Mouse (Mus musculus): ENCODE measurements around the gene Snf8. TPM values are rescaled to one million over a fixed set of nuclear protein-coding genes. Genes with fewer than 3 reads are reported as not detected.

Gene Snf8
- polyA plus RNA-seq, 1 experiment from 2014 or later = 141 TPM

DNA sequence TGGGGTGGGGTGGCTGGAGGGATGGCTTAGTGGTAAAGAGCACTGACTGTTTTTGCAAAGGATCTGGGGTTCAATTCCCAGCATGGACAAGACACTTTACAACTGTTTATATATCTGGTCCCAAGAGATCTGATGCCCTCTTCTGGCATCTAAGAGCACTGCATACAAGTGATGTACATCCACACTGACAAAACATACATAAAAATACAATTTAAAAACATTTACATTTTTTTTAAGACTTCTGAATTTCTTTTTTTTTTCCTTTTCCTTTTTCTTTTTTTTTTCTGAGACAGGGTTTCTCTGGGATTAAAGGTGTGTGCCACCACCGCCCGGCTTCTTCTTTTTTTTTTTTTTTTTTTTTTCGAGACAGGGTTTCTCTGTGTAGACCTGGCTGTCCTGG, 1.4 kb upstream of the Snf8 start:
- 100% methylated on average over 3 of the region's 3 CpGs for WGBS
- Histone ChIP-seq H3K9ac (no peak overlapping the region), H3K36me3 (peaks cover 9% of the 10 kb centered on the region), H3K4me1 (replicated peaks) (peaks cover 29% of the 10 kb centered on the region), H3K27ac (no peak overlapping the region), H3K4me3 (no peak overlapping the region), H3K4me2 (no peak overlapping the region), H3K9me3 (no peaks in the 10 kb centered on the region), H3K27me3 (peaks cover 28% of the 10 kb centered on the region)
- no peak for ATAC-seq (ENCODE audit: low FRiP score)

- Histone ChIP-seq H3K4me1 (replicated peaks) (peaks cover 29% of the 10 kb centered on the region), H3K9ac (no peak overlapping the region), H3K27me3 (peaks cover 19% of the 10 kb centered on the region), H3K9me3 (no peaks in the 10 kb centered on the region), H3K36me3 (peaks cover 16% of the 10 kb centered on the region), H3K4me3 (peak overlapping the region; percentile 89), H3K27ac (no peak overlapping the region), H3K4me2 (peak overlapping the region; percentile 96)
- 52% methylated on average over 8 of the region's 8 CpGs for WGBS
- no peak for ATAC-seq (ENCODE audit: low FRiP score)
These were observed 569 bp upstream of the Snf8 start for GRCm38 (mm10) chr11:96034116-96034515.

DNA sequence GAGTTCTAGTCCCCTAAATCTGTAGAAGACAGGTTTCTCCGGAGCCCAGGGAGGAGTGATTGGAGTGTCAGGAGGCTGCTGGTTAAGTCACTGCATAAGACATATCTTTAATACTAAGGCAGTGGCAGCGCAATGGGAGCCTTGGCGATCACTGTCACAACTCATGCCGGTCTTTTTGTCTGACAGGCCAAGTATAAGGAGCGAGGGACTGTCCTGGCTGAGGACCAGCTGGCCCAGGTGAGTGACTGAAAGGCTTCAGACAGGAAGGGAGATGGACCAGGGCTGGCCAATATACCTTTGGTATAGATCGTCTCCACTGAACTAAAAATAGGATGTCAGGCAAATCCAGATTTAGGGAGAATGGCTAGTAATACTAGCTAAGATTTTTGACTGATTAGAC, 448 bp downstream of the Snf8 start:
- peaks cover 23% of the 10 kb centered on the region for H3K36me3 ChIP-seq
- peak overlapping the region; percentile 96 for H3K4me2 ChIP-seq
- H3K9ac ChIP-seq = peak overlapping the region; percentile 88
- H3K27ac ChIP-seq = peak overlapping the region; percentile 48
- H3K4me1 ChIP-seq (replicated peaks) = peaks cover 29% of the 10 kb centered on the region
- peak overlapping the region; percentile 89 for H3K4me3 ChIP-seq
- peaks cover 11% of the 10 kb centered on the region; the same call in 1 of the 2 replicates for H3K27me3 ChIP-seq
- H3K9me3 ChIP-seq = no peaks in the 10 kb centered on the region
- WGBS = 13% methylated on average over 6 of the region's 6 CpGs
- ATAC-seq (ENCODE audit: low FRiP score) = peak; percentile 36; the same call in 1 of the 2 replicates

- H3K36me3 ChIP-seq = peaks cover 37% of the 10 kb centered on the region
- no peaks in the 10 kb centered on the region for H3K27me3 ChIP-seq
- H3K9ac ChIP-seq = no peak overlapping the region
- H3K27ac ChIP-seq = no peak overlapping the region
- H3K4me2 ChIP-seq = no peak overlapping the region
- no peak overlapping the region for H3K4me3 ChIP-seq
- WGBS = 90% methylated on average over 5 of the region's 5 CpGs
- H3K9me3 ChIP-seq = no peaks in the 10 kb centered on the region
- ATAC-seq (ENCODE audit: low FRiP score) = no peak
- peaks cover 29% of the 10 kb centered on the region for H3K4me1 ChIP-seq (replicated peaks)
These were observed 2.8 kb downstream of the Snf8 start for GRCm38 (mm10) chr11:96037499-96037898.

DNA sequence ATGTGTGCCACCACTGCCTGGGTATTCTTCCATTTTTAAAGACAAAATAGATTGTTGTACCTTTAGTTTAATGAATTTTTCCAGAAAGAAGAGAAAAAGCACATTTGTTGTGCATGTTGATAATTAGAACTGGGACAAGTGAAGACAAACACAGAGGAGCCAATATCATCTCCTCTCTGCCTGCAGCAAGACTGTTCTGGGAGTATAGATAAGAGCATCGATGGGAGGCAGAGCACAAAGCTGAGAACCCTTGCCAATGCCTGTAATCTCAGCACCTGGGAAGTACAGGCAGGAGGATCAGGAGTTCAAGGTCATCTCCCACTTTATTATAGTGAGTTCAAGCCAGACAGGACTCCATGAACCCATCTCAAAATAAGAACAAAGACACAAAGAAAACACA, 3.9 kb downstream of the Snf8 start:
- Histone ChIP-seq H3K27ac (no peak overlapping the region), H3K4me2 (no peak overlapping the region), H3K36me3 (peaks cover 48% of the 10 kb centered on the region), H3K4me1 (replicated peaks) (peaks cover 29% of the 10 kb centered on the region), H3K9me3 (no peaks in the 10 kb centered on the region), H3K9ac (no peak overlapping the region), H3K4me3 (no peak overlapping the region), H3K27me3 (no peaks in the 10 kb centered on the region)
- 93% methylated on average over 1 of the region's 1 CpGs for WGBS
- ATAC-seq (ENCODE audit: low FRiP score) = no peak

GRCm38 (mm10) chr11:96044803-96045567, 10.3 kb downstream of the Snf8 start:
- H3K36me3 ChIP-seq = peaks cover 82% of the 10 kb centered on the region

GRCm38 (mm10) chr11:96046028-96046427, 11.3 kb downstream of the Snf8 start:
- no peaks in the 10 kb centered on the region for H3K4me1 ChIP-seq (replicated peaks)
- H3K27me3 ChIP-seq = no peaks in the 10 kb centered on the region
- H3K4me3 ChIP-seq = no peak overlapping the region
- no peaks in the 10 kb centered on the region for H3K9me3 ChIP-seq
- 86% methylated on average over 8 of the region's 8 CpGs for whole genome bisulfite sequencing
- H3K27ac ChIP-seq = no peak overlapping the region
- no peak overlapping the region for H3K4me2 ChIP-seq
- no peak overlapping the region for H3K9ac ChIP-seq
- no peak for ATAC-seq (ENCODE audit: low FRiP score)
- H3K36me3 ChIP-seq = peaks cover 85% of the 10 kb centered on the region

More at GRCm38 (mm10) chr11:96044803-96045567, 10.3 kb downstream of the Snf8 start:
- H3K4me2 ChIP-seq = no peak overlapping the region
- no peak overlapping the region for H3K27ac ChIP-seq
- H3K9me3 ChIP-seq = no peaks in the 10 kb centered on the region
- H3K4me1 ChIP-seq (replicated peaks) = no peaks in the 10 kb centered on the region
- no peak for ATAC-seq (ENCODE audit: low FRiP score)
- 88% methylated on average over 11 of the region's 11 CpGs for WGBS
- H3K4me3 ChIP-seq = no peak overlapping the region
- no peaks in the 10 kb centered on the region for H3K27me3 ChIP-seq
- H3K9ac ChIP-seq = no peak overlapping the region

- 76% methylated on average over 2 of the region's 2 CpGs for WGBS
- no peak overlapping the region for H3K4me3 ChIP-seq
- no peak for ATAC-seq (ENCODE audit: low FRiP score)
- peaks cover 88% of the 10 kb centered on the region for H3K36me3 ChIP-seq
- no peaks in the 10 kb centered on the region for H3K27me3 ChIP-seq
- no peak overlapping the region for H3K9ac ChIP-seq
- no peaks in the 10 kb centered on the region for H3K9me3 ChIP-seq
- H3K27ac ChIP-seq = no peak overlapping the region
- no peaks in the 10 kb centered on the region for H3K4me1 ChIP-seq (replicated peaks)
- H3K4me2 ChIP-seq = no peak overlapping the region
These were observed 12.1 kb downstream of the Snf8 start for GRCm38 (mm10) chr11:96046793-96047192.

DNA sequence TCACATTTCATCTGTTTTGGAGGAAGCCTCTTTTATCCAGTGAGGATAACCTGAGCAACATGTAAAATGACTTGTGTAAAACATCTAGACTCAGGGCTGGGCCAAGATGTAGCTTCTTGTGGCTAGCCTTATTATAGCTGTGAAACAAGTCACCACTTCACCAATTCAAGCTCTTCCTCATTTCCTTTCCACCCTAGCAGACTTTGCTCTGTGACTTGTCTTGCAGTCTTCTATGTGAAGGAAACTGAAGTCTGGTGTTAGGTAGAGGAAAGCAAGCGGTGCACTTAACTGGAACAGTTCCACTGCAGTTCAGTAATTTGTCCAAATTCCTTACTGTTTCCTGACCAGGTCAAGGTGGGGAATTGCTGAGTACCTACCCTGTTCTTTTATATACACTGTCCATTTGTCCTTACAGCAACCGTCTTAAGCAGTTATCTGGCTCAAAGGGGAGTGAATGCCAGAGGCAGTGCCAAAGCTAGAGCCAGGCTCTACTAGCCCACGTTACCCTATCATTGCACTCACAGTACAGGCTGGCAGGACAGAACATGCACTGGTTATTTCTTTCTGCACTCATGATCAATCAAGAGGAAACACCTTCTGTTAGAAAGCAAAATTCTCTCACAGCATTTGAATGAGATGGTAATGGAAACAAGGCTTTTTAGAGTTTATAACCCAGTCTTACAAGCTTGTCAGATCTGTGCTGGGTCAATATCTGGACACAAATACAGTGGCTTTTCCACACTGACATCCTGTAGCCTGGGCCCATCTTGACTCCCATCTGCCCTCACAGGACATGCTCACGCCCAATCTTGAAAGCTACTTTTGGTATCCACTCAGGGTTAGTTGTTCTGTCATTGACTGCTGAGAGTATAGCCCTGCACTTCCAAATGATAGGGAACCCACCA, 13.0 kb downstream of the Snf8 start:
- no peak overlapping the region for H3K4me3 ChIP-seq
- no peaks in the 10 kb centered on the region for H3K27me3 ChIP-seq
- ATAC-seq (ENCODE audit: low FRiP score) = no peak
- H3K9me3 ChIP-seq = no peaks in the 10 kb centered on the region
- no peaks in the 10 kb centered on the region for H3K4me1 ChIP-seq (replicated peaks)
- peaks cover 93% of the 10 kb centered on the region for H3K36me3 ChIP-seq
- H3K9ac ChIP-seq = no peak overlapping the region
- H3K4me2 ChIP-seq = no peak overlapping the region
- H3K27ac ChIP-seq = no peak overlapping the region
- 93% methylated on average over 4 of the region's 4 CpGs for WGBS

DNA sequence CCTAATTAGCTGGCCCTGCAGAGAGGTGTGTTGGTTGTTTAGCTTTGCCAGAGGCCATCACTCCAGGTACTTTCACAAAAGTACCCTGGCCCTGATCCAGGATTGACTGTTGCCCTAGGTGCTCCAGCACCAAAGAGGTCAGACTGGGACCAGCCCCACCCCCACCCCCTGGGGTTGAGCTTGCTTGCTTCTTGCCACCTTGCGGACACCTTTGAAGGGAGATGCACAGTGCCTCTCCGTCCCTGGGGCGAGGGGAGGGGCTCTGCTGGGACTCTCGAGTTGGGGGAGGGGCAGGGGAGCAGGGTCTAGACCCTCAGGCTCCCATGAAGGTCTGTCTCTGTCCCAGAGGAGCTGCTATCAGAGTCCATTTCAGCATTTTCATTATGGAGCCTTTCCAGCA, 15.3 kb downstream of the Snf8 start:
- H3K27ac ChIP-seq = no peak overlapping the region
- no peaks in the 10 kb centered on the region for H3K27me3 ChIP-seq
- WGBS = 72% methylated on average over 4 of the region's 4 CpGs
- H3K9me3 ChIP-seq = no peaks in the 10 kb centered on the region
- no peak overlapping the region for H3K4me2 ChIP-seq
- no peaks in the 10 kb centered on the region for H3K4me1 ChIP-seq (replicated peaks)
- no peak overlapping the region for H3K9ac ChIP-seq
- no peak overlapping the region for H3K4me3 ChIP-seq
- peaks cover 94% of the 10 kb centered on the region for H3K36me3 ChIP-seq
- ATAC-seq (ENCODE audit: low FRiP score) = no peak

DNA sequence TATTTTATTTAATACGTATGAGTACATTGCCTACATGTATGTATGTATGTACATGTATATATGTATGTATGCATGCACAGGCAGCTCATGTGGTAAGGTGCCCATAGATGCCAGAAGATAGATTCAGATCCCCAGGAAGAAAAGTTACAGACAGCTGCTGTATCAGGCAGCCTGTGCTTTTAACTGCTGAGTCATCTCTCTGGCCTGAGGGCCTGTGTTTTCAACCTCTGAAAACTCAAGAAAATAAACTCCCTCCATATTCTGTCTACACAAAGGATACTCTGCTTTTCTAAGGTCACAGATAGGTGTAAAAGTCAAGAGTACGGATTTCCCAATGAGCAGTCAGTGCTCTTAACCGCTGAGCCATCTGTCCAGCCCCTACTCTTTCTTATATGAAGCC, 16.2 kb downstream of the Snf8 start:
- no peaks in the 10 kb centered on the region for H3K4me1 ChIP-seq (replicated peaks)
- no peak overlapping the region for H3K27ac ChIP-seq
- no peak overlapping the region for H3K9ac ChIP-seq
- H3K36me3 ChIP-seq = peaks cover 95% of the 10 kb centered on the region
- 95% methylated on average over 3 of the region's 3 CpGs for WGBS
- H3K4me3 ChIP-seq = no peak overlapping the region
- no peaks in the 10 kb centered on the region for H3K27me3 ChIP-seq
- no peaks in the 10 kb centered on the region for H3K9me3 ChIP-seq
- ATAC-seq (ENCODE audit: low FRiP score) = no peak
- H3K4me2 ChIP-seq = no peak overlapping the region

GRCm38 (mm10) chr11:96058309-96058708, 23.6 kb downstream of the Snf8 start:
- H3K4me3 ChIP-seq = no peak overlapping the region
- no peak for ATAC-seq (ENCODE audit: low FRiP score)
- peaks cover 70% of the 10 kb centered on the region for H3K36me3 ChIP-seq
- H3K9me3 ChIP-seq = no peaks in the 10 kb centered on the region
- no peak overlapping the region for H3K9ac ChIP-seq
- 87% methylated on average over 4 of the region's 4 CpGs for WGBS
- H3K4me1 ChIP-seq (replicated peaks) = peaks cover 11% of the 10 kb centered on the region
- H3K27ac ChIP-seq = no peak overlapping the region
- H3K27me3 ChIP-seq = no peaks in the 10 kb centered on the region
- H3K4me2 ChIP-seq = no peak overlapping the region
